Mouse (Mus musculus): ENCODE data around the gene Usp16.

GRCm38 (mm10) chr16:87524228-87524627 is 69.7 kb downstream of the Usp16 start:
- TF ChIP-seq CTCF (IDR thresholded peaks at IDR 0.05) (no peak), EP300 (IDR thresholded peaks at IDR 0.05) (no peak)
